Mouse (Mus musculus): ENCODE measurements around the gene Iqcj. TPM values are rescaled to one million over a fixed set of nuclear protein-coding genes. Genes with fewer than 3 reads are reported as not detected.
A peak's percentile ranks its signal among the peaks of the same experiment; 100 is the strongest.

The Iqcj gene
- polyA plus RNA-seq, 1 experiment: not detected

DNA sequence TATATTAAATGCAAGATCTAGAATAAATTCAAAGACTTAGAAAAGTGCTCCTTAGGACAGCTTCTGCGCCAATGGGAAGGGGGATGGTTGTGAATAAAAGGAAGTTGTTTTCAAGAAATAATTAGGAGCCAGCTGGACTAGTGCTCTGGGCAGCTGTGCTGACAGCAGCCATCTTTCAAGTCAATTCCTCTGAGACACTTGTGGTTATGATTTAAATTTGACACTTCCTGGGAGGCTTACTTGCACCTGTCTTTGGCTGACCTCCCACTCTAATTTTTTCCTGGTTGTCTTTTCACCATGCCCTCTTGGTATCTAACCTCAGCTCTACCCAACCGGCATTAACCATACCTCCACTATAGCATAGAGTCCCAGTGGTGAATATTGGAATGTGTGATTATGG, 55.0 kb downstream of the Iqcj start:
- DNase-seq (ENCODE audit: low read depth, low spot score): no peak
- WGBS: 73% methylated on average over 2 of the region's 2 CpGs

GRCm38 (mm10) chr3:67952517-67952940, 60.5 kb downstream of the Iqcj start:
- WGBS: 66% methylated on average over 5 of the region's 5 CpGs
- no peak for DNase-seq (ENCODE audit: low read depth, low spot score)

DNA sequence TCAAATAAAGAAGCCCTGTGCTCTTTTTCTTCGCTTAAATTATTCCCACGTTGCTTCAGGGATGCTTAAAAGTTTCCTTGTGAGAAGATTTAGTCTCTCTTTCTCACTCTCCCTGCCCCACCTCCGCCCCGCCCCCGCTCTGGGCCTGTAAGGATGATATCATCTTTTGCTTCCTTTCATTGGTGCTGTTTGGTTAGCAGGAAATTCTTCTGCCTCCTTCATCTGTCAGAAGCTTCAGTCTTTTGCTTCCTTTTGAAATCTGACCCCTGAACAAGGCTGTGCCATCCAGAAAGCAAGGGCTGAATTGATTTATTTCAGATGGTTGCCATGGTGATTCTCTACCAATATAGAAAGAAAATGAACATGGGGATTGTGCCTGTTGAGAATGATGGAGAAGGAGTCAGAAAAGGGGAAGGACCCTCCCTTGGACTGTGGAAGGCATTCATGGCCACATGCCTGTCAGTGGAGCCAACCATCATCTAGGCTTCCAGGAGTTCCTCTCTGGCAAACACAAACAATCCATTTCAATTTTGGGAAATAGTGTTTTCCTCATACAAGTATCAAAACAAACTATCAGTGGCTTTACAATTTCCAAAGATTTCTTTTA, 62.5 kb downstream of the Iqcj start:
- WGBS: 34% methylated on average over 5 of the region's 5 CpGs
- DNase-seq (ENCODE audit: low read depth, low spot score): no peak

- 71% methylated on average over 7 of the region's 7 CpGs for WGBS
- no peak for DNase-seq (ENCODE audit: low read depth, low spot score)
Observed at GRCm38 (mm10) chr3:67959672-67960071, 67.7 kb downstream of the Iqcj start.

DNA sequence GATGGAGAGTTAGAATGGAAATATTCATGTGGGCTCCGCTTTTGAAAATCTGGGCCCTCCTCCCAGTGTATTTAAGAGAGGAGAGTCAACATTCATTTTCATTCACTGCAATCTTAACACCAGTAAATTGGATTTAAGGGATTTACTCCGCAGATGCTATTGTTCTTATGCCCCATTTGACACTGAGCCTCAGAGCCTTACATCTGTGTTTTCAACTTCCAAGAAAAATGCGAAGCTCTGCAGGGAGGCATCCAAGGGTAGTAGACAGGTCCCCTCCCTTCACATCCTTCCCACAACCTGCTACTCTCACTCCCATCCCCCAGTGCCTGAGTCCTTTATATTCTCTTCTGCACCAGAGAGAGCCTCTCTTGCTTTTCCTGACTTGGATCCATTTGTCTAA, 68.1 kb downstream of the Iqcj start:
- DNase-seq (ENCODE audit: low read depth, low spot score): no peak
- 79% methylated on average over 3 of the region's 3 CpGs for WGBS

- no peak for DNase-seq (ENCODE audit: low read depth, low spot score)
Observed at GRCm38 (mm10) chr3:67960727-67961126, 68.7 kb downstream of the Iqcj start.

GRCm38 (mm10) chr3:67961934-67962639, 70.1 kb downstream of the Iqcj start:
- WGBS: 84% methylated on average over 6 of the region's 6 CpGs
- no peak for DNase-seq (ENCODE audit: low read depth, low spot score)

DNA sequence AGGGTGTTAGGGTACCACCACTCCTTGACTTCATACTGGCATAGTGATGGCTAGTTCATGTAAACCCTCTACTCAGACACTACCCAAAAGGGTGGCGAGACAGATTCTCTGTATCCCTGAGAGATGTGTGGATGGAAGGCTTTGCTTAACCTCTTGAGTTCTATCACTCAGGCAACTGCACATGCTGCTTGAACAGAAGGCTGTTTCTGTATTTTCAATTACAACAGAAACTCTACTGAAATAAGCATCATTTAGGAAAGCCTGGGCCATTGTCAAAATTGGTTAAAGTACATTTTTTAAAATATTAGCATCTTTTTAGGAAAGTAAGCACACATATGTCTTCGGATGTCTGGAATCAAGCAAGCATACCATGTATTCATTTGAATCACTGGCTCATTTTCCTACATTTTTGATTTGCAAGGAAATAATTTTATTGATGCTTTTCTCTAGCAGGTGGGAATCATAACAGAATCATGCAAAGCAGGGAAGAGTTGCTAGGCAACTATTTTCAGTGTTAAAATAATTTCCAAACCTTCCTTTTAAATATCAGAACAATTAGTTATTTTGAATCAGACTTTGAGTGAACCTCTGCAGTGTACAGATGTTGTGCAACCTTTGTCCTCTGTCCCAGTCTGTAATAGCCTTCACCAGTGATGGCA, 82.4 kb downstream of the Iqcj start:
- WGBS: 86% methylated on average over 2 of the region's 2 CpGs

GRCm38 (mm10) chr3:67980006-67980405, 88.0 kb downstream of the Iqcj start:
- WGBS: 74% methylated on average over 1 of the region's 1 CpGs
- DNase-seq (ENCODE audit: low read depth, low spot score): no peak

More for the DNA sequence above, 82.4 kb downstream of the Iqcj start:
- DNase-seq (ENCODE audit: low read depth, low spot score): no peak

DNA sequence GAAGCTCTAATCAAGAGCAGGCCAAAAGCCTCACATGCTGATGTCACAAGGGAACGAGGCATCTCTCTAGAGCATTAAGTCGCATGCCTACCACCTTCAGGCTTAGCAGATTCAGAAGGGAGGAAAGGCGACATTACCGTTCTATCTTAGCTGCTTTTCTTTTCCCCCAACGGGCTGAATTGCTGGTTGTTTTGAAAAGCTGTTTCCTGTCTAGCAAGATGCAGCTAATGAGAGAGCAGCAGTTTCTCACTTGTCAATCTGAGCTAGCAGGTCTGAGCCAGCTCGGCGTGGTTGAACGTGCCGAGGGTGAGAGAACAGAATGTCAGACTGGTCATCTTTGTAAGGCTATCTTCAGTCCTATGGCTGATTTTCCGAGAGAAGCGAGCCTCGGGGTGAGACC, 91.3 kb downstream of the Iqcj start:
- DNase-seq (ENCODE audit: low read depth, low spot score): no peak
- WGBS: 63% methylated on average over 12 of the region's 12 CpGs

DNA sequence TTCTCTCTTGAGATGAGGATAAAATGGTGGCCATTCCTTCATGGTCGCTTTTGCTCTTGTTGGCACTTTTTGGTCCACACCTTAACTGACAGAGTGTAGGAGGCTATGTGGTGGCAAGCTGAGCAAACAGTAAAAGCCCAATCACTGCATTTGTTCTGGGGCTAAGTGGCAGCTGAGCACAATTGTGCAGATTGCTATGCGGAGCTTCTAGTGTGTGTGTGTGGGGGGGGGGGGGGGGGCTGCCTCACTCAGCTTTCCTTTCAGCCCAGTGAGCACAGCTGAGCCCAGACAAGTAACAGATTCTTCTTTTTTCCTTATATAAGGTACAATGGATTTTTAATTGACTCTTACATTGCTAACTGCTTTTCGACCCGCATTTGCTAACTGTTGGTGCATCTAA, 110.4 kb downstream of the Iqcj start:
- DNase-seq (ENCODE audit: low read depth, low spot score): no peak
- WGBS: 76% methylated on average over 4 of the region's 4 CpGs

DNA sequence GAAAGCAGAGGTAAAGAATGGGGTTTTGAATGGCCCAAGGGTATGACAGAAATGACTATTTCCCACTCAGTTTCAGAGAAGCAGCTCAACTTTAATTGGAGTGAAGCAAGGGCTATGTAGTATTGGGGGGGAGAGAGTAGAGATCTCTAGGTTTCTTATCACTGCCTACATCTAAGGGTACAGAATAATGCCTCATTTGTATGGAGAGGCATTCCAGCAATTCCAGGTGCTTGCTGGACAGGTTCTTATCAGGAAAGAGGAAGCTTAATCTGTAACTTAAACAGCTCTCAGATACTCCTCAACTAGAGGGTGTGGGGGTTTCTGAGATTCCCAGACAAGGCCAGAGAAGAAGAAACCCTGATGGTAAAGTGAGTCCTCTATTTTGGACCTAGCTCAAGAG, 120.3 kb downstream of the Iqcj start:
- no peak for DNase-seq (ENCODE audit: low read depth, low spot score)

GRCm38 (mm10) chr3:68015786-68016185, 123.8 kb downstream of the Iqcj start:
- WGBS: 85% methylated on average over 1 of the region's 1 CpGs
- no peak for DNase-seq (ENCODE audit: low read depth, low spot score)

DNA sequence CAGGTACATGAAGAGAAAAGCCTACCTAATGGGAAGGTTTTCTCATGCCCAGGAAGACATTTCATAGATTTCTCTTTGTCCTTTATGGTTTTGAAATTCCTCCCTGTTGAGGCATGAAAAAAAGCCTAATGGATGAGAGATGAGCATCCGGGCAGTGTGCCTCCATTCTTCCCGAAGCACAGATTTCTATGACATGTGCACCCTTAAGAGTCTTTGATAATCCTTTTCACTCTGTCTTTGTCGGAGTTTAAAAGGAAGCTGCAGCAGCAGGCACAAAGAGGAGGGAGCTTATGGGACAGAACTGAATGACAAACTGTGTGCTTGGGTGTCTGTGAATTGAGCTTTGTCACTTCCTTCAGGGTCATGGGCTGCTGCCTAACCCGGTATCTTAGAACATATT, 127.4 kb downstream of the Iqcj start:
- 78% methylated on average over 4 of the region's 4 CpGs for WGBS
- DNase-seq (ENCODE audit: low read depth, low spot score): no peak

DNA sequence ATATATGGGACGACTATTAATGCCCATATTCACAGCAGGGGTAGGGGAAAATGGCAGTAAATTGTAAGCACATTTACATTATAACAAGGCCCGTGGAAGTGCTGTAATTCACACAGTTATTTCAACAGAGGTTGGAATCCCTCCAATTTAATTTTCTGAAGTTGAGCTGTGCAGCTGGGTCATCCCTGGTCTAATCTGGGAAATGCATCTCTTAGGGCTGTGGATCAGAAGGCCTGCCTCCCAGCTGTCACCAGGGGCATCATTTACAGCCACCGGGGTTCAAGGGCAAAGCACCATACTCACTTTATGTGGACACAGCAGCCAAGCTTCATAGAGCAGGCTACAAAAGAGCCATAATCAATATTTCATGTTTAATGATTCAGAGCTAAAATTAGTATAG, 144.1 kb downstream of the Iqcj start:
- WGBS: 44% methylated on average over 3 of the region's 3 CpGs

DNA sequence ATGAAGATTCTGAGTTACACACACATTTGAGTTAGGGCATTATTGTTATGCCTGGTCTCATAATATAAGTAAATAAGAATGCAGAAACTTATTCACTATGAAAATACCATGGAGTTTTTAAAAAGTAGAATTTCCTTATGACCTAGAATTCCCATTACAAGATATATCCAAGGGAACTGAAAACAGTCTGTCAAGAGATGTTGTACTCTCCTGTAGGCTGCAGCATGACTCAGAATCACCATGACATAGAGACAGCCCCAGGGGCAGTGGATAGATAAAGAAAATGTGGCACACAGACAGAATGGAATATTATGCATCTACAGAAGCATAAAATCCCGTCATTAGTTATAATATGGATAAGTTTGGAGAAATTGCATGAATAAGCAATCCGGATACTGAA, 150.9 kb downstream of the Iqcj start:
- 90% methylated on average over 2 of the region's 2 CpGs for WGBS

More for the DNA sequence above, 144.1 kb downstream of the Iqcj start:
- DNase-seq (ENCODE audit: low read depth, low spot score): no peak

GRCm38 (mm10) chr3:68045475-68046416, 153.7 kb downstream of the Iqcj start:
- WGBS: 48% methylated on average over 9 of the region's 9 CpGs
- DNase-seq (ENCODE audit: low read depth, low spot score): peak; percentile 33

More for the DNA sequence above, 150.9 kb downstream of the Iqcj start:
- no peak for DNase-seq (ENCODE audit: low read depth, low spot score)

DNA sequence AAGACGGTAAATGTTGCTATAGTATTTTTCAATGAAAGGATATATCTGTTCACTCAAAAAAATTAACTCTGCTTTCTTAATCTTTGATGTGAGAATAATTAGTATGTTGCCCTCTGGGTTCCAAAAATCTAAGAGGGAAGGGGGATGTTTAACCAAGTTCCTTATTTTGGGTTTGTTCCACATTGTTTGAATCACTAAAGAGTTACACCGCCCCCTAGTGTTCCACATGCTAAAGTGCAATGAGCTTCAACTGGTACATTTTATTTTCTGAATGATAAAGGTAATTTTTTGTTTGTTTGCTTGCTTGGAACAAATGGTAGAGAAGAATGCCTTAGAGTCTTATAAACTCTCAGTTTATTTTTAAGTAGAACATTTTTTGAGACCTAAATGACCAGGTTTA, 161.5 kb downstream of the Iqcj start:
- DNase-seq (ENCODE audit: low read depth, low spot score): no peak
- 46% methylated on average over 2 of the region's 2 CpGs for WGBS

GRCm38 (mm10) chr3:68055071-68055470, 163.1 kb downstream of the Iqcj start:
- WGBS: 52% methylated on average over 13 of the region's 13 CpGs
- DNase-seq (ENCODE audit: low read depth, low spot score): no peak
